Mouse (Mus musculus) MN1 (cell line): ENCODE measurements at regions not wholly inside any gene's neighbourhood (a gene's known extent, or its start where the extent isn't known, plus 50 kb on each side); places are given as distances from the start of the nearest gene placed in this dataset.

Experiments used
- DNase-seq: peaks from one replicate; pipeline ENCODE4 v3.0.0-alpha.2; 2016; ENCODE audit warnings: low spot score

- DNase-seq: no peak
Measured at GRCm38 (mm10) chr13:83716711-83717171, 212.9 kb downstream of the Mef2c start.

GRCm38 (mm10) chr13:83717686-83718210 lies 213.9 kb downstream of the Mef2c start:
- no peak for DNase-seq

- DNase-seq: no peak
Measured at GRCm38 (mm10) chr13:83718431-83719410, 214.9 kb downstream of the Mef2c start.

- no peak for DNase-seq
Measured at GRCm38 (mm10) chr13:83719635-83720291, 215.9 kb downstream of the Mef2c start.

GRCm38 (mm10) chr13:83720352-83720751 lies 216.5 kb downstream of the Mef2c start:
- no peak for DNase-seq

- DNase-seq: no peak
Measured at GRCm38 (mm10) chr13:83720883-83721371, 217.1 kb downstream of the Mef2c start.

GRCm38 (mm10) chr13:83721563-83721962 lies 217.7 kb downstream of the Mef2c start:
- no peak for DNase-seq

GRCm38 (mm10) chr13:83722241-83722640 lies 218.4 kb downstream of the Mef2c start:
- DNase-seq: no peak

- no peak for DNase-seq
Measured at GRCm38 (mm10) chr13:83722791-83723190, 219.0 kb downstream of the Mef2c start.

GRCm38 (mm10) chr13:83723396-83723795 lies 219.6 kb downstream of the Mef2c start:
- no peak for DNase-seq

- DNase-seq: no peak
Measured at GRCm38 (mm10) chr13:83724196-83724595, 220.4 kb downstream of the Mef2c start.

- no peak for DNase-seq
Measured at GRCm38 (mm10) chr13:83724995-83725394, 221.2 kb downstream of the Mef2c start.

- DNase-seq: no peak
Measured at GRCm38 (mm10) chr13:83725831-83726230, 222.0 kb downstream of the Mef2c start.

- DNase-seq: no peak
Measured at GRCm38 (mm10) chr13:83726346-83726975, 222.6 kb downstream of the Mef2c start.

- DNase-seq: no peak
Measured at GRCm38 (mm10) chr13:83727051-83727765, 223.4 kb downstream of the Mef2c start.

GRCm38 (mm10) chr13:83727766-83728395 lies 224.0 kb downstream of the Mef2c start:
- no peak for DNase-seq

- no peak for DNase-seq
Measured at GRCm38 (mm10) chr13:83728421-83729010, 224.7 kb downstream of the Mef2c start.

GRCm38 (mm10) chr13:83729331-83730009 lies 225.6 kb downstream of the Mef2c start:
- DNase-seq: peak; percentile 62

- DNase-seq: no peak
Measured at GRCm38 (mm10) chr13:83730155-83730712, 226.4 kb downstream of the Mef2c start.
